Mouse (Mus musculus) liver, embryonic 13.5 days (tissue): ENCODE data around the gene Txndc2. TPM values are rescaled to one million over a fixed set of nuclear protein-coding genes. Genes with fewer than 3 reads are reported as not detected.

Source experiments
- ATAC-seq: fragments of 200-750 bp; cut with Nextera tagmentation; 2 replicates; pipeline ENCODE4 v1.8.0; 2017; ENCODE audit warnings: low read depth, mild to moderate bottlenecking, moderate number of reproducible peaks, moderate library complexity
- DNase-seq: peaks from one replicate; pipeline ENCODE4 v3.0.0; 2022
- H3K27ac ChIP-seq: fragments of 300-500 bp; sonication (generic); 2 replicates; pipeline ENCODE4 v1.5.1; 2015; ENCODE audit warnings: moderate library complexity, mild to moderate bottlenecking, inconsistent platforms
- H3K27me3 ChIP-seq: fragments of 300-500 bp; sonication (generic); 2 replicates; pipeline ENCODE4 v1.6.1; 2015; ENCODE audit warnings: mild to moderate bottlenecking, inconsistent platforms
- H3K36me3 ChIP-seq: fragments of 300-500 bp; sonication (generic); 2 replicates; pipeline ENCODE4 v1.6.1; 2015; ENCODE audit warnings: mild to moderate bottlenecking, inconsistent platforms
- H3K4me1 ChIP-seq: fragments of 300-500 bp; sonication (generic); replicated peaks from 2 replicates; pipeline ENCODE4 v1.6.1; 2015; ENCODE audit warnings: inconsistent platforms
- H3K4me2 ChIP-seq: fragments of 300-500 bp; sonication (generic); 2 replicates; pipeline ENCODE4 v1.6.1; 2015; ENCODE audit warnings: inconsistent platforms, mild to moderate bottlenecking, moderate library complexity
- H3K4me3 ChIP-seq: fragments of 300-500 bp; sonication (generic); replicated peaks from 2 replicates; pipeline ENCODE4 v1.5.1; 2015; ENCODE audit warnings: mild to moderate bottlenecking, inconsistent platforms
- H3K9ac ChIP-seq: fragments of 300-500 bp; sonication (generic); 2 replicates; pipeline ENCODE4 v1.6.1; 2015; ENCODE audit warnings: mild to moderate bottlenecking, inconsistent platforms
- H3K9me3 ChIP-seq: fragments of 300-500 bp; sonication (generic); replicated peaks from 2 replicates; pipeline ENCODE4 v1.6.1; 2016; ENCODE audit warnings: inconsistent platforms
- WGBS: fragments of 180-500 bp; shearing (Covaris S2); methylation state at CpG from one replicate; pipeline ENCODE4 v1.1.7; 2015; ENCODE audit not compliant: insufficient replicate concordance; 5-methylcytosine and 5-hydroxymethylcytosine counted together
- polyA plus RNA-seq: library from polyadenylated mRNA; unstranded; fragments of >200 nt; fragmentation: Nextera tagmentation; extraction: Ambion mirVana; gene quantifications from 2 replicates; pipeline ENCODE4 v1.2.1, GENCODE M21; 2015

Txndc2 gene
- polyA plus RNA-seq, 1 experiment from 2014 or later: not detected

DNA sequence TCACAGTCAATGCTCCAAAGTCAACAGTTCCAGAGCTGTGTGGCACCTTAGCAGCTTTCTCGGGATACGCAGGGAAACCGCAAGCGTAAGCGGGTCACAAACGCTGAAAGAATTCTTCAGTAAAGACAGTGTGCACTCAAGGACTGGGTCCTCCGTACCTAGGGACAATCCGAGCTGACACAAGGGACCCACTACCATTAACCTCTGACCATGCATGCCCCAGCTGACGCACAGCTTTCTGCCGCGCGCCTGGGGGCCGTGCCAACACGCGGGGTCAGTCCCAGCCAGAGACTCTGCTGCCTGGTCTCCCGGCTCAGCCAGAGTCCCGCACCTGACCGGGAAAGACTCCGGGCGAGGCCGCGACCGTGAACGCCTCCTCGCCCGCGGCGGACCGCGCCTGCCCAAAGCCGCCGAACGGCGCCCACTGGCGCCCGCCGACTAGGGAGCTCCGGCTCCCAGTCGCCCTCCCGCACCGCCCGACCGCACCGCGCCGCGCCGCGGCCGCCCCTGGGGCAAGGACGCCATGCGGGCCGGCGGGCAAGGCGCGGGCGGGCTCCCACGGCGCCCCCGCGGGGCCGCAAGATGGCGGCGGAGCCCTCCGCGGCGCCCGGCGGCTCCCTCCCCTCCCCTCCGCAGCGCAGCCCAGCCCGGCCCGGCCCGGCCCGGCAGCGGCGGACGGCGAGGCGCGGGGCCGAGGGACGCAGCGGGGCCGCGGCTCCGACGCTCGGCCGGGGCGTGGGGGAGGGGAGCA, 29.4 kb downstream of the Txndc2 start:
- peak; percentile 57 for ATAC-seq
- peak; percentile 44 for DNase-seq

DNA sequence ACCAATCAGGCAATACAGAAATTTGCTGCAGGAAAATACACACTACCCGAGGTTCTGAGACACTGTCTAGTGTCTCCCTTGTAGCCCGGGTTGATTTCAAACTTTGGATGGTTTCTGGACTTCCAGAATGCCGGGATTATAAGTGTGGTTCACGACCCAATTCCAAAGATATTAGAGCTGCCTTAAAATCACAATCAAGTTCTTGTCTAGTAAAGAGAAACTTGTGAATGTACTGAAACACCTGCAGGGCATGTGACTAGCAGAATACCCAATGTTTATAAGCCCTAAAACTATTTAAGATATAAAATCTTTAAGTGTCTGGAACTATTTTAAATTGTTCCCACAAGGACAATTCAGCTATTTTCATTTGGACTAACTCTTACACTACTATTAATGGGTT, 30.2 kb downstream of the Txndc2 start:
- Histone ChIP-seq H3K9me3 (no peaks in the 10 kb centered on the region), H3K4me3 (peak overlapping the region; percentile 98), H3K27me3 (0 out of 2 replicates have a peak, but pooled peaks cover 3% of the 10 kb centered on the region), H3K27ac (0 out of 2 replicates have a peak overlapping the region, but pooled peaks have one; percentile 96), H3K9ac (peak overlapping the region; percentile 99), H3K4me2 (peak overlapping the region; percentile 83), H3K4me1 (peaks cover 59% of the 10 kb centered on the region), H3K36me3 (peaks cover 6% of the 10 kb centered on the region)
- ATAC-seq (no peak), DNase-seq (no peak)
- WGBS: 7% methylated on average over 4 of the region's 4 CpGs

More for the DNA sequence above, 29.4 kb downstream of the Txndc2 start:
- peaks cover 6% of the 10 kb centered on the region for H3K36me3 ChIP-seq
- peak overlapping the region; percentile 83 for H3K4me2 ChIP-seq
- 0 out of 2 replicates have a peak, but pooled peaks cover 3% of the 10 kb centered on the region for H3K27me3 ChIP-seq
- WGBS: under 1% methylated on average over 75 of the region's 91 CpGs
- peak overlapping the region; percentile 98 for H3K4me3 ChIP-seq
- H3K9ac ChIP-seq: peak overlapping the region; percentile 99
- H3K4me1 ChIP-seq: peaks cover 51% of the 10 kb centered on the region
- no peaks in the 10 kb centered on the region for H3K9me3 ChIP-seq
- H3K27ac ChIP-seq: peak overlapping the region; percentile 96

DNA sequence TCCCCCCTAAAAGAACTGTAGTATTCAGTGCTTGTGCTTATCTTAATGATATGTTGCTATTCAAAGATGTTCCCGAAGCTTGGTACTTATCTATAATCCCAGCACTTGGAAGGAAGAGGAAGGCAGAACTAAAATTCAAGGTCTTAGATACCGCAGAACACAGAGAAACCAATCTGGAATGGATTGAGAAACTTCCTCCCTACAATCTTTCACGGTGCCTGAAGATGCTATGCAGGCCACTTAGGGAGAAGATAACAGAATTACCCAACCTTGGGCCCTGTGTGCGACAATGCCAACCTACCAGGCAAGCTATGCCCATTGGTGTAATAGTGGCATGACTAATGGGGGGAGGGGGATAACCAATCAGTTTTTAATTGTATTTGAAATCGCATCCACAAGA, 33.2 kb downstream of the Txndc2 start:
- Histone ChIP-seq H3K27me3 (no peaks in the 10 kb centered on the region), H3K4me3 (no peak overlapping the region), H3K27ac (peak overlapping the region; percentile 47; the same call in 1 of the 2 replicates), H3K4me1 (peaks cover 78% of the 10 kb centered on the region), H3K9me3 (no peaks in the 10 kb centered on the region), H3K36me3 (peaks cover 6% of the 10 kb centered on the region), H3K9ac (no peak overlapping the region), H3K4me2 (peak overlapping the region; percentile 19)
- no peak for ATAC-seq
- WGBS: 18% methylated on average over 5 of the region's 5 CpGs
- no peak for DNase-seq

DNA sequence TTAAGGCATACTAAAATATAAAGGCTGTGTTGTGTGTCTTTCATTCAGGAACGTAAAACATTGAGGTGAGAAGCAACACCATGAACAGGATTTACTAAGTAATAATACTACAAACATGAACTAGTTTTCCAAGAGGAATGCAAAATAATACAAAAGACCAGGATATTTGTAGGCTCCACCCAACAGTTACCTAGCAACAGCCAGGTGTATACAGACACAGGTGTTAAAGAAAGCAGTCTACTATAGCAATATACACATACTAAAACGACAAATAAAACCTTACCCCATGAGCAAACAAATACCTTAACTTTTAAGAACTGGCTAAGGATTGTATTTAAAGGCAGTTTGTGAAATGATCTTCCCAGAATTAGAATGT, 33.7 kb downstream of the Txndc2 start:
- Histone ChIP-seq H3K4me3 (no peak overlapping the region), H3K4me2 (peak overlapping the region; percentile 56), H3K27ac (peak overlapping the region; percentile 77; the same call in 1 of the 2 replicates), H3K36me3 (peaks cover 6% of the 10 kb centered on the region), H3K27me3 (no peaks in the 10 kb centered on the region), H3K9ac (no peak overlapping the region), H3K9me3 (no peaks in the 10 kb centered on the region), H3K4me1 (peaks cover 79% of the 10 kb centered on the region)
- ATAC-seq (no peak), DNase-seq (no peak)
- 79% methylated on average over 2 of the region's 2 CpGs for WGBS

DNA sequence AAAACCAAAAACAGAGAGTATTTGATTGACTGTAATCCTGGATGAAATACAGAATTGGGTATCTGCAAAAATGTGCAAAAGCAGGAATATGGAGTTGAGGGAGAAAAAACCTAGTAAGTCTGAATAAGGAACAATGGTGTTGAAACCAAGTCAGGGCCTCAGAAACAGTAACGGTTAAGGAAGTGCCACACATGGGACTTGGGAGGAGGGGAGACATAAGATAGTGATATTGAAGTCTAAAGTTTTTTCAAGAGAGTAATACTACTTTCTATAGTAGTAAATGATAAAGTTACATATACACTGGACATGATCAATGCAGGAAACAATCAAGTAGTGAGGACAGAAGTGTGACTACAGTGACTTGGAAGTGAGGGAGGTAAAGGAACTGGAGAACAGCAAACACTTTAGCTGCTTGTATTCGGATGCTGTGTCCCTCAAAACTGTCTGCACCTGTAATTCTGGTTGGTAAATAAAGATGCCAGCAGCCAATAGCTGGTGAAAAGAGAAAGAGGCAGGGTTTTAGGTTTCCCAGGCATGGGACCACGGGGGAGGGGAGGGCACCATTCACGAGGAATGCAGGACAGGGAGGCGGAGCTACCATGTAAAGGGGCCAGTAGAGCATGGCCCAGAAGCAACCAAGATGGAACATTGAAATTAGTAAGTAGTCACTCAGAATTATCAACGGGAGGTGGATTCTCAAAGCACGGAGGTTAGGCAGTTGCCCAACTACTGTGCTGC, 34.2 kb downstream of the Txndc2 start:
- no peak for ATAC-seq
- Histone ChIP-seq H3K9ac (peak overlapping the region; percentile 50), H3K27ac (peak overlapping the region; percentile 77)

DNA sequence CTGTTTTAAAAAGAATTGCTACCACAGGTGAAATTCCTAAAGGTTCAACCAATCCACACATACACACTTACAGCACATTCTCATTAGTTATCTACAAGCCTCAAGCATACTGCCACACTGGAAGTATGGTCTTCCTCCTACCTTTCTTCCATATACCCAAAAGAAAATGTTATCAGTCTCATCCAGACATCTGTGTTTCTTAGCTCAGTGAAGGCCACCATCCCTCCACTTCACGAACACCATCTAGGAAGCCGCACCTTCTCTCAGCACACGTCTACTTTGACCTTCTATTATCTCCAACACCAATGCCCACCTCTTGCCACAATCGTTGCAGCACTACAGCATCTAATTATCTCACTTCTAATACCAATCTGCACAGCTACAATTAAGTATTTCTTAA, 36.0 kb downstream of the Txndc2 start:
- no peaks in the 10 kb centered on the region for H3K27me3 ChIP-seq
- H3K4me1 ChIP-seq: peaks cover 87% of the 10 kb centered on the region
- peak; percentile 94 for ATAC-seq
- H3K4me2 ChIP-seq: peak overlapping the region; percentile 56
- no peaks in the 10 kb centered on the region for H3K9me3 ChIP-seq
- peak overlapping the region; percentile 50; the same call in 1 of the 2 replicates for H3K9ac ChIP-seq
- peak overlapping the region; percentile 16; the same call in 1 of the 2 replicates for H3K4me3 ChIP-seq
- peak overlapping the region; percentile 77 for H3K27ac ChIP-seq
- DNase-seq: peak; percentile 63
- 18% methylated on average over 4 of the region's 4 CpGs for WGBS
- H3K36me3 ChIP-seq: peaks cover 6% of the 10 kb centered on the region

More for the DNA sequence above, 34.2 kb downstream of the Txndc2 start:
- Histone ChIP-seq H3K4me1 (peaks cover 84% of the 10 kb centered on the region), H3K36me3 (peaks cover 6% of the 10 kb centered on the region), H3K27me3 (no peaks in the 10 kb centered on the region), H3K4me2 (peak overlapping the region; percentile 56), H3K9me3 (no peaks in the 10 kb centered on the region), H3K4me3 (no peak overlapping the region)
- 34% methylated on average over 7 of the region's 7 CpGs for WGBS
- no peak for DNase-seq

DNA sequence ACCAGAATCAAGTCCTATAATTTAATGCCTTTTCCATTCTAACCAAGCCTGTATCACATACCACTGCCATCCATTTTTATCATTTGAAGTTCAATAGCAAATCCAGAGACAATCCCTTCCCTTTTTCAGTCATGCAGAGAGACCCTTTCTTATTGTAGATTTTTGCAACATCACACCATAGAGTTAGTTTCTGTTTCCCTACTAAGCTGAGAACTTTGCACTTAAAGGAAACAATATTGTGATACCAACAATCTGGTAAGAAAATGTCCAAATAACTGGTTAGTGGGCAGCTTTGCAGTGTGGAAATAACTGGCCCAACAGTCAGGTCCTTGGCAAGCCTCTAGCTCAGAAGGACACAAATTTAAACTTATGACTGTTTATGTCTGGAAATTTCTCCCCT, 37.1 kb downstream of the Txndc2 start:
- H3K4me3 ChIP-seq: no peak overlapping the region
- no peak for ATAC-seq
- 0 out of 2 replicates have a peak overlapping the region, but pooled peaks have one; percentile 39 for H3K27ac ChIP-seq
- no peak overlapping the region; the same call in 1 of the 2 replicates for H3K4me2 ChIP-seq
- DNase-seq: no peak
- H3K9ac ChIP-seq: no peak overlapping the region
- no peaks in the 10 kb centered on the region for H3K27me3 ChIP-seq
- peaks cover 85% of the 10 kb centered on the region for H3K4me1 ChIP-seq
- no peaks in the 10 kb centered on the region for H3K9me3 ChIP-seq
- peaks cover 6% of the 10 kb centered on the region for H3K36me3 ChIP-seq

DNA sequence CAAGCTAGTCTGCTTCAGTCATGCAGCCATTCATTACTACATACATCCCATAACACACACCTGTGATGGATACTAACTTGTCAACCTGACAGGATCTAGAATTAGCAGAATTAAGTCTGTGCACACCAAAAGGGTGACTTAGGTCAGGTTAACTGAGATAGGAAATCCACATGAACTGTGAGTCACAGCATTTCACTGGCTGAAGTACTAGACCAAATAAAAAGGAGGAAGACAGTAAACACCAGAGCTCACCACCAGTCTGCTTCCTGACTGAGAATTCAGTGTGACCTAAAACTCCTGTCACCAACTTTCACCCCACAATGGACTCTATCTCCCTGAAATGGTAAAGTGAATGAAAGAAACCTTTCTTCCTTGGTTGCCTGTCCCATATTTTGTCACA, 37.7 kb downstream of the Txndc2 start:
- H3K27ac ChIP-seq: peak overlapping the region; percentile 14; the same call in 1 of the 2 replicates
- H3K4me2 ChIP-seq: no peak overlapping the region
- H3K36me3 ChIP-seq: no peaks in the 10 kb centered on the region

DNA sequence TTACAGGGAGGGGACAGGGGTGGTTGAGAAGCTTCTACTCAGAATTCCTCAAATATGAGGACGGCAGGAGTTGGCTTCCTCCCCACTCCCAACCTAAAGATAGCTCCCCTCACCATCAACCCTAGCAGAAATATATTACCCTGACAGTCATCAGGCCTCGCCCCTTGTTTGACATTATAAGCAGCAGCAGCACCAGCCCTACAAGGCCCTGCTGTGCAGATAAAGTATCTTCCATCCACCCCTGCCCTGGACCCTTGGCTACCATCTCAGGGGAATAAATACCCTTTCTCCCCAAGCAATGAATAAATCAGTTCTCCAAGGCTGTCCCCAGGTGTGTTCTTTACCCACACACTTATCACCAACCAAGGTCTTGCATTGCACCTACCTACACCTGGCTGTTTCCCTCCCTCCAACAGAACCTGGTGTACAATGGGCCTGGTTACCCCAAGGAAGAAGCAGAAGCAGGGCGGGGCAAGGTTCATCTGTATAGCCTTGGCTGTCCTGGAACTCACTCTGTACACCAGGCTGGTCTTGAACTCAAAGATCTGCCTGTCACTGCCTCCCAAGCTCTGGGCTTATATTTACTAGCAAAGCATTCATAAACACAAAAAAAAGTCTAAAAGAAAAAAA, 44.0 kb downstream of the Txndc2 start:
- H3K9ac ChIP-seq: peak overlapping the region; percentile 4; the same call in 1 of the 2 replicates
- DNase-seq: no peak
- H3K27me3 ChIP-seq: no peaks in the 10 kb centered on the region
- no peak overlapping the region for H3K27ac ChIP-seq
- H3K4me1 ChIP-seq: peaks cover 49% of the 10 kb centered on the region
- no peaks in the 10 kb centered on the region for H3K9me3 ChIP-seq
- H3K36me3 ChIP-seq: peaks cover 4% of the 10 kb centered on the region
- ATAC-seq: peak; percentile 39
- H3K4me2 ChIP-seq: no peak overlapping the region
- H3K4me3 ChIP-seq: no peak overlapping the region
- WGBS: 48% methylated on average over 3 of the region's 3 CpGs

More for the DNA sequence above, 37.7 kb downstream of the Txndc2 start:
- H3K27me3 ChIP-seq: no peaks in the 10 kb centered on the region
- H3K9ac ChIP-seq: 0 out of 2 replicates have a peak overlapping the region, but pooled peaks have one; percentile 6
- peaks cover 83% of the 10 kb centered on the region for H3K4me1 ChIP-seq
- H3K9me3 ChIP-seq: no peaks in the 10 kb centered on the region
- no peak for ATAC-seq
- no peak for DNase-seq
- H3K4me3 ChIP-seq: no peak overlapping the region

DNA sequence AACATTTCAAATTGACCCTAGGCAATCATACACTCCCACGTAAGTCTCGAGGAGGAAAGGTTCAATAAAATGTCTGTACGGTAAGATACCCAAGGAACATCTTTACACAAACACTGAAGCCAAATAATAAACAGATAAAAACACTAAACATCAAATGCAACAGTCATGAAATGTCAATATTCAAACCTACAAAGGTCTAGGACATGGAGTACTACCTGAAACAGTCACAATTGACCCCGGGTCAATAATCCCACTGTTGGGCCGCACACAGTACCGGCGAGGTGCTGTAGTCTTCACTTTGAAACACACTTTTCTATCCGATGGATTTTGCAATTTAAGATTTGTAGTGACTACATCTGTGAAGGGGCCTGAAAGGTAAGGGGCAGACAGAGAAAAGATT, 47.3 kb downstream of the Txndc2 start:
- Histone ChIP-seq H3K36me3 (peaks cover 20% of the 10 kb centered on the region), H3K27ac (no peak overlapping the region), H3K27me3 (no peaks in the 10 kb centered on the region), H3K4me1 (peaks cover 27% of the 10 kb centered on the region), H3K4me3 (no peak overlapping the region), H3K9me3 (no peaks in the 10 kb centered on the region), H3K4me2 (no peak overlapping the region), H3K9ac (no peak overlapping the region)
- DNase-seq: no peak
- 83% methylated on average over 8 of the region's 8 CpGs for WGBS
- ATAC-seq: no peak
